Mouse (Mus musculus) gastrocnemius, postnatal 4 days (tissue): ENCODE results near the gene Wwc2. TPM values are rescaled to one million over a fixed set of nuclear protein-coding genes. Genes with fewer than 3 reads are reported as not detected.

Source experiments
- DNase-seq, 2 experiments: peaks; one replicate each; pipeline ENCODE4 v3.0.0; 2021 to 2022; ENCODE audit warnings: low spot score in 2 of 2, mixed read lengths in 2 of 2
- long read RNA-seq, 2 experiments: library from polyadenylated mRNA; stranded (forward); transcript quantifications; one replicate each; pipeline ENCODE4 v2.0.0; 2021
- total RNA-seq, 2 experiments: library from RNA; stranded (reverse); gene quantifications; 2 replicates each; pipeline ENCODE4 v1.2.3; 2021

Gene Wwc2
- total RNA-seq: 10 to 100 TPM; 19.5 to 20.2 TPM
- long read RNA-seq, experiment 1, full-length matches to known transcripts: 16 of 23 reads
- long read RNA-seq, experiment 1, partial matches to known transcripts: 5 of 23 reads
- long read RNA-seq, experiment 1, other reads (novel, unspliced or antisense): 2 of 23 reads
- long read RNA-seq, experiment 2, full-length matches to known transcripts: 24 of 42 reads
- long read RNA-seq, experiment 2, partial matches to known transcripts: 10 of 42 reads
- long read RNA-seq, experiment 2, other reads (novel, unspliced or antisense): 8 of 42 reads

- peak; percentile 75 to 84 for DNase-seq
Observed at GRCm38 (mm10) chr8:47990911-47991820, at the start of gene Wwc2. Gene Wwc2, minus strand, starts transcription at chr8:47990924.

- DNase-seq: no peak
Observed at GRCm38 (mm10) chr8:48038261-48038934, 47.7 kb upstream of the Wwc2 start.

GRCm38 (mm10) chr8:48032046-48032445 lies 41.3 kb upstream of the Wwc2 start:
- DNase-seq: no peak

GRCm38 (mm10) chr8:48030667-48031066 lies 39.9 kb upstream of the Wwc2 start:
- DNase-seq: no peak

- no peak for DNase-seq
Observed at GRCm38 (mm10) chr8:48026796-48027195, 36.1 kb upstream of the Wwc2 start.

GRCm38 (mm10) chr8:48023206-48023605 lies 32.5 kb upstream of the Wwc2 start:
- DNase-seq: no peak

- DNase-seq: no peak
Observed at GRCm38 (mm10) chr8:48019737-48020136, 29.0 kb upstream of the Wwc2 start.

GRCm38 (mm10) chr8:48016538-48016937 lies 25.8 kb upstream of the Wwc2 start:
- peak; percentile 69 to 72 for DNase-seq

GRCm38 (mm10) chr8:48014386-48014785 lies 23.7 kb upstream of the Wwc2 start:
- no peak for DNase-seq

GRCm38 (mm10) chr8:48013281-48013680 lies 22.6 kb upstream of the Wwc2 start:
- no peak for DNase-seq

- no peak for DNase-seq
Observed at GRCm38 (mm10) chr8:48011871-48012270, 21.1 kb upstream of the Wwc2 start.

- no peak for DNase-seq
Observed at GRCm38 (mm10) chr8:48010977-48011376, 20.3 kb upstream of the Wwc2 start.

- DNase-seq: no peak
Observed at GRCm38 (mm10) chr8:48009399-48009798, 18.7 kb upstream of the Wwc2 start.

- no peak for DNase-seq
Observed at GRCm38 (mm10) chr8:48008936-48009335, 18.2 kb upstream of the Wwc2 start.

GRCm38 (mm10) chr8:48006869-48007268 lies 16.1 kb upstream of the Wwc2 start:
- no peak for DNase-seq

GRCm38 (mm10) chr8:48002551-48002950 lies 11.8 kb upstream of the Wwc2 start:
- no peak for DNase-seq

GRCm38 (mm10) chr8:48001395-48001794 lies 10.7 kb upstream of the Wwc2 start:
- no peak for DNase-seq

- no peak for DNase-seq
Observed at GRCm38 (mm10) chr8:47996712-47997111, 6.0 kb upstream of the Wwc2 start.

- DNase-seq: no peak
Observed at GRCm38 (mm10) chr8:47996126-47996525, 5.4 kb upstream of the Wwc2 start.

- no peak for DNase-seq
Observed at GRCm38 (mm10) chr8:47995391-47995790, 4.7 kb upstream of the Wwc2 start.

- no peak for DNase-seq
Observed at GRCm38 (mm10) chr8:47994618-47995274, 4.0 kb upstream of the Wwc2 start.
